29 mouse cellular contexts compared by ENCODE assay signal in genomic region chr4:127300503-127300902, GRCm38 (mm10). TPM values are rescaled to one million over a fixed set of nuclear protein-coding genes. Genes with fewer than 3 reads are reported as not detected.
"Had no signal": no experiment of that assay in that cellular context is flagged by ENCODE, and none has a peak within 500 bp of the region (broad histone marks: within the 10 kb centered on the region; RNA-seq: fewer than 3 reads in every experiment).

No protein-coding gene starts in this region.

- H3K4me3 ChIP-seq: gastrocnemius, adult 2 months; heart, embryonic 10.5 days; heart, embryonic 12.5 days; hindbrain, embryonic 10.5 days; hindbrain, embryonic 12.5 days; intestine, embryonic 15.5 days; limb, embryonic 12.5 days; limb, embryonic 15.5 days; liver, embryonic 12.5 days had no signal

- H3K4me2 ChIP-seq: heart, embryonic 12.5 days; hindbrain, embryonic 12.5 days; hindbrain, embryonic 14.5 days; intestine, embryonic 15.5 days; limb, embryonic 12.5 days; limb, embryonic 15.5 days; liver, embryonic 12.5 days had no signal

- H3K27ac ChIP-seq: gastrocnemius, adult 2 months; heart, embryonic 10.5 days; hindbrain, embryonic 10.5 days; hindbrain, embryonic 12.5 days; hindbrain, embryonic 14.5 days; intestine, embryonic 15.5 days; limb, embryonic 12.5 days; limb, embryonic 15.5 days; liver, embryonic 12.5 days; liver, embryonic 14.5 days had no signal

- H3K4me1 ChIP-seq: heart, embryonic 10.5 days; hindbrain, embryonic 10.5 days; hindbrain, embryonic 12.5 days; intestine, embryonic 15.5 days; limb, embryonic 12.5 days; limb, embryonic 15.5 days; liver, embryonic 12.5 days had no signal

- DNase-seq: gastrocnemius, adult 2 months; gastrocnemius, postnatal 10 days; gastrocnemius, postnatal 25 days; heart, adult 18-20 months; heart, postnatal 10 days; heart, postnatal 4 days; kidney, adult 18-20 months; kidney, adult 8-10 months; kidney, postnatal 10 days; kidney, postnatal 25 days; kidney, postnatal 4 days; layer of hippocampus, adult 9-11 months; layer of hippocampus, postnatal 36 days; left cerebral cortex, postnatal 4 days had no signal

- H3K9me3 ChIP-seq: heart, embryonic 10.5 days; heart, embryonic 12.5 days; hindbrain, embryonic 10.5 days; hindbrain, embryonic 12.5 days; intestine, embryonic 15.5 days; limb, embryonic 12.5 days; limb, embryonic 15.5 days; liver, embryonic 12.5 days had no signal

- ATAC-seq: hindbrain, embryonic 16.5 days; inflammation-experienced regulatory T-cells, adult 6 months; intestine, embryonic 15.5 days; intestine, postnatal 0 days; liver, embryonic 12.5 days had no signal

- H3K9ac ChIP-seq: heart, embryonic 12.5 days; hindbrain, embryonic 12.5 days; hindbrain, embryonic 14.5 days; intestine, embryonic 15.5 days; limb, embryonic 12.5 days; limb, embryonic 15.5 days; liver, embryonic 12.5 days; liver, embryonic 14.5 days had no signal

- H3K27me3 ChIP-seq: heart, embryonic 12.5 days; hindbrain, embryonic 12.5 days; intestine, embryonic 15.5 days; limb, embryonic 12.5 days; limb, embryonic 15.5 days; liver, embryonic 12.5 days had no signal

- H3K36me3 ChIP-seq: heart, embryonic 10.5 days; heart, embryonic 12.5 days; hindbrain, embryonic 10.5 days; hindbrain, embryonic 12.5 days; intestine, embryonic 15.5 days; limb, embryonic 12.5 days; limb, embryonic 15.5 days; liver, embryonic 12.5 days had no signal

RNA-seq across cellular contexts. Expression of gene Gjb3, which starts 30.1 kb away (rescaled TPM):
- polyA plus RNA-seq: heart, embryonic 12.5 days; hindbrain, embryonic 14.5 days; liver, adult 2 months; liver, embryonic 12.5 days had no signal

RNA-seq across cellular contexts. Expression of gene Gjb4, which starts 53.4 kb away (rescaled TPM):
- polyA plus RNA-seq: heart, embryonic 10.5 days; heart, embryonic 12.5 days; heart, embryonic 14.5 days; hindbrain, embryonic 16.5 days; inflammation-experienced regulatory T-cells, adult 6 months; limb, embryonic 12.5 days; liver, adult 2 months; liver, embryonic 12.5 days; liver, embryonic 14.5 days had no signal

RNA-seq across cellular contexts. Expression of gene Gjb5, which starts 57.5 kb away (rescaled TPM):
- polyA plus RNA-seq: inflammation-experienced regulatory T-cells, adult 6 months; liver, adult 2 months had no signal
